27 mouse cellular contexts compared by ENCODE assay signal in genomic region chr9:46757005-46757672, GRCm38 (mm10).
A peak's percentile ranks its signal among the peaks of the same experiment; 100 is the strongest.
DNase-seq lines count a peak whose midpoint lies in the region; ATAC-seq lines count a peak whose summit lies in the region.
"Had no signal": no experiment of that assay in that cellular context is flagged by ENCODE, and none has a peak within 500 bp of the region (broad histone marks: within the 10 kb centered on the region; RNA-seq: fewer than 3 reads in every experiment).

No protein-coding gene starts in this region.

- no peak overlapping the region for H3K4me3 ChIP-seq in hindbrain, embryonic 16.5 days (ENCODE audit: low read length)
- no peak overlapping the region for H3K4me3 ChIP-seq in hindbrain, embryonic 11.5 days (ENCODE audit: low read depth, low read length)
- no peak overlapping the region for H3K4me3 ChIP-seq in neural tube, embryonic 14.5 days (ENCODE audit: low read depth, low read length)
- no peak overlapping the region for H3K4me3 ChIP-seq in kidney, embryonic 16.5 days (ENCODE audit: low read length)
- H3K4me3 ChIP-seq: erythroblast, embryonic 14.5 days; heart, embryonic 10.5 days; heart, embryonic 15.5 days; intestine, embryonic 15.5 days; liver, embryonic 15.5 days had no signal

- H3K4me2 ChIP-seq in hindbrain, embryonic 16.5 days (ENCODE audit: low read length): no peak overlapping the region
- H3K4me2 ChIP-seq in hindbrain, embryonic 11.5 days (replicated peaks; ENCODE audit: low read depth, low read length): no peak overlapping the region
- H3K4me2 ChIP-seq in neural tube, embryonic 14.5 days (ENCODE audit: low read depth, low read length): no peak overlapping the region
- no peak overlapping the region for H3K4me2 ChIP-seq in kidney, embryonic 16.5 days (replicated peaks; ENCODE audit: low read depth, low read length)
- H3K4me2 ChIP-seq: heart, embryonic 15.5 days; hindbrain, embryonic 14.5 days; intestine, embryonic 15.5 days; liver, embryonic 15.5 days; lung, embryonic 14.5 days had no signal

- H3K27me3 ChIP-seq in hindbrain, embryonic 16.5 days (replicated peaks; ENCODE audit: control insufficient read depth, insufficient read depth, low read length): no peaks in the 10 kb centered on the region
- no peaks in the 10 kb centered on the region for H3K27me3 ChIP-seq in hindbrain, embryonic 11.5 days (ENCODE audit: control insufficient read depth, insufficient read depth, low read length)
- H3K27me3 ChIP-seq in neural tube, embryonic 14.5 days (ENCODE audit: control insufficient read depth, insufficient read depth, low read length): no peaks in the 10 kb centered on the region
- H3K27me3 ChIP-seq in kidney, embryonic 16.5 days (ENCODE audit: insufficient read depth, low read length): no peaks in the 10 kb centered on the region
- H3K27me3 ChIP-seq: intestine, embryonic 15.5 days; liver, embryonic 15.5 days had no signal

- H3K36me3 ChIP-seq in hindbrain, embryonic 16.5 days (ENCODE audit: control insufficient read depth, insufficient read depth, low read length): no peaks in the 10 kb centered on the region
- no peaks in the 10 kb centered on the region for H3K36me3 ChIP-seq in hindbrain, embryonic 11.5 days (ENCODE audit: control insufficient read depth, insufficient read depth, low read length)
- no peaks in the 10 kb centered on the region for H3K36me3 ChIP-seq in neural tube, embryonic 14.5 days (ENCODE audit: control insufficient read depth, insufficient read depth, low read length)
- no peaks in the 10 kb centered on the region for H3K36me3 ChIP-seq in kidney, embryonic 16.5 days (ENCODE audit: insufficient read depth, low read length)
- H3K36me3 ChIP-seq: heart, embryonic 10.5 days; heart, embryonic 15.5 days; intestine, embryonic 15.5 days; liver, embryonic 15.5 days had no signal

- peak; percentile 22 for DNase-seq in embryo, embryonic 11 days
- DNase-seq in embryo, embryonic 9.5 days (ENCODE audit: extremely low spot score): no peak
- DNase-seq in hindbrain, embryonic 11.5 days (ENCODE audit: low spot score): no peak
- no peak for DNase-seq in neural tube, embryonic 10.5 days (ENCODE audit: extremely low spot score, low spot score)
- no peak for DNase-seq in retina, embryonic 14.5 days (ENCODE audit: low spot score)
- DNase-seq: adrenal gland, postnatal 25 days; cerebellum, adult 18-20 months; cerebellum, postnatal 25 days; gastrocnemius, postnatal 14 days; heart, adult 11 months; kidney, adult 8-10 months; kidney, postnatal 10 days; liver; lung, embryonic 14.5 days; lung, postnatal 14 days; right cerebral cortex, adult 18-20 months; spleen, adult 18-20 months; thymus, postnatal 14 days had no signal

- 54% methylated on average over 6 of the region's 6 CpGs for WGBS in hindbrain, embryonic 16.5 days
- WGBS in hindbrain, embryonic 11.5 days: 77% methylated on average over 6 of the region's 6 CpGs
- WGBS in neural tube, embryonic 14.5 days: 67% methylated on average over 6 of the region's 6 CpGs
- 79% methylated on average over 6 of the region's 6 CpGs for WGBS in kidney, embryonic 16.5 days

- H3K27ac ChIP-seq in hindbrain, embryonic 16.5 days (ENCODE audit: low read depth, low read length): no peak overlapping the region; the same call in 1 of the 2 replicates
- no peak overlapping the region for H3K27ac ChIP-seq in hindbrain, embryonic 11.5 days (ENCODE audit: low read depth, low read length)
- H3K27ac ChIP-seq in neural tube, embryonic 14.5 days (ENCODE audit: low read depth, low read length): 0 out of 2 replicates have a peak overlapping the region, but pooled peaks have one; percentile 22
- no peak overlapping the region for H3K27ac ChIP-seq in kidney, embryonic 16.5 days (ENCODE audit: low read length)
- H3K27ac ChIP-seq: heart, embryonic 10.5 days; heart, embryonic 15.5 days; hindbrain, embryonic 14.5 days; intestine, embryonic 15.5 days; liver, embryonic 15.5 days had no signal

- H3K9ac ChIP-seq in hindbrain, embryonic 16.5 days (ENCODE audit: low read depth, low read length): no peak overlapping the region
- H3K9ac ChIP-seq in hindbrain, embryonic 11.5 days (ENCODE audit: low read depth, low read length): no peak overlapping the region
- H3K9ac ChIP-seq in neural tube, embryonic 14.5 days (replicated peaks; ENCODE audit: low read depth, low read length): no peak overlapping the region
- H3K9ac ChIP-seq in kidney, embryonic 16.5 days (replicated peaks; ENCODE audit: low read length): no peak overlapping the region
- H3K9ac ChIP-seq: heart, embryonic 15.5 days; hindbrain, embryonic 14.5 days; intestine, embryonic 15.5 days; liver, embryonic 15.5 days; lung, embryonic 14.5 days had no signal

- ATAC-seq in hindbrain, embryonic 16.5 days: peak; percentile 50; the same call in 1 of the 2 replicates
- no peak for ATAC-seq in hindbrain, embryonic 11.5 days (ENCODE audit: low FRiP score)
- no peak for ATAC-seq in neural tube, embryonic 14.5 days (ENCODE audit: low read depth)
- no peak for ATAC-seq in kidney, embryonic 16.5 days (ENCODE audit: low FRiP score, low TSS enrichment)
- ATAC-seq: intestine, embryonic 15.5 days had no signal

- no peaks in the 10 kb centered on the region; the same call in none of the 2 replicates for H3K4me1 ChIP-seq in hindbrain, embryonic 16.5 days (ENCODE audit: control insufficient read depth, insufficient read depth, low read depth, low read length)
- H3K4me1 ChIP-seq in hindbrain, embryonic 11.5 days (replicated peaks; ENCODE audit: control insufficient read depth, insufficient read depth, low read length): no peaks in the 10 kb centered on the region
- peaks cover under 1% of the 10 kb centered on the region; the same call in 1 of the 2 replicates for H3K4me1 ChIP-seq in neural tube, embryonic 14.5 days (ENCODE audit: control insufficient read depth, insufficient read depth, low read length)
- H3K4me1 ChIP-seq in kidney, embryonic 16.5 days (ENCODE audit: insufficient read depth, low read length): peaks cover 3% of the 10 kb centered on the region; the same call in 1 of the 2 replicates
- H3K4me1 ChIP-seq: heart, embryonic 15.5 days; intestine, embryonic 15.5 days; liver, embryonic 15.5 days had no signal

- H3K9me3 ChIP-seq in hindbrain, embryonic 16.5 days (ENCODE audit: control insufficient read depth, low read length): no peaks in the 10 kb centered on the region
- H3K9me3 ChIP-seq in hindbrain, embryonic 11.5 days (ENCODE audit: control insufficient read depth, low read length): no peaks in the 10 kb centered on the region
- H3K9me3 ChIP-seq in neural tube, embryonic 14.5 days (ENCODE audit: control insufficient read depth, low read length): no peaks in the 10 kb centered on the region
- H3K9me3 ChIP-seq in kidney, embryonic 16.5 days (ENCODE audit: low read length): no peaks in the 10 kb centered on the region
- H3K9me3 ChIP-seq: heart, embryonic 10.5 days; heart, embryonic 15.5 days; intestine, embryonic 15.5 days; liver, embryonic 15.5 days had no signal
